28 mouse cellular contexts compared by ENCODE assay signal in the genomic region with DNA sequence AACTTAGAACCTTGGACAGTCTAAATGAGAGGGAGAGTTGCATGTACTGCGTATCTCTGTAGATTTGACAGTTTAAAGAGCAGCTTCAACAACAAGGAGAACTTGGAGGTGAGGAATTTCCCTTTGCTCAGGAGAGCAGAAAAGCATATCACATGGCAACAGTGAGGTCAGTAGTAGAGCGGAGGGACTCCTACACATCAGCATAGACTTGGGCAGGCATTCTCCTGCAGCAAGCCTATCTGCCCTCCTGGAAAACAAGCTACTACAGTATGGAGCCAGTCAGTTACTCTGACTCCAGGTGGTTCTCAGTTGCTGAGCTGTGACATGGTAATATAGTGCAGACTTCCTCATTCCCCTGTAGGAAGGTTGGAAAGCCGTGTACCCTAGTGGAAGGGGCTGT.
DNase-seq lines count a peak whose midpoint lies in the region; ATAC-seq lines count a peak whose summit lies in the region.
"Had no signal": no experiment of that assay in that cellular context is flagged by ENCODE, and none has a peak within 500 bp of the region (broad histone marks: within the 10 kb centered on the region; RNA-seq: fewer than 3 reads in every experiment).

No protein-coding gene starts in this region.

- WGBS in intestine, embryonic 15.5 days, result 55% methylated on average over 3 of the region's 3 CpGs
- WGBS in intestine, embryonic 16.5 days, result 81% methylated on average over 3 of the region's 3 CpGs
- 46% methylated on average over 3 of the region's 3 CpGs for WGBS in kidney, embryonic 16.5 days

- H3K27me3 ChIP-seq in intestine, embryonic 15.5 days (replicated peaks), result no peaks in the 10 kb centered on the region
- H3K27me3 ChIP-seq in intestine, embryonic 16.5 days (replicated peaks; ENCODE audit: control insufficient read depth, insufficient read depth, low read length), result no peaks in the 10 kb centered on the region
- H3K27me3 ChIP-seq in kidney, embryonic 16.5 days (ENCODE audit: insufficient read depth, low read length), result no peaks in the 10 kb centered on the region
- H3K27me3 ChIP-seq: CH12.LX; embryonic facial prominence, embryonic 12.5 days; embryonic facial prominence, embryonic 15.5 days; heart, embryonic 15.5 days; hindbrain, embryonic 13.5 days; Patski had no signal

- H3K36me3 ChIP-seq in intestine, embryonic 15.5 days, result no peaks in the 10 kb centered on the region
- H3K36me3 ChIP-seq in intestine, embryonic 16.5 days (ENCODE audit: control insufficient read depth, insufficient read depth, low read length), result no peaks in the 10 kb centered on the region
- no peaks in the 10 kb centered on the region for H3K36me3 ChIP-seq in kidney, embryonic 16.5 days (ENCODE audit: insufficient read depth, low read length)
- H3K36me3 ChIP-seq: embryonic facial prominence, embryonic 12.5 days; embryonic facial prominence, embryonic 15.5 days; G1E; heart, embryonic 15.5 days had no signal

- peaks cover 4% of the 10 kb centered on the region for H3K4me1 ChIP-seq in intestine, embryonic 15.5 days (replicated peaks)
- H3K4me1 ChIP-seq in intestine, embryonic 16.5 days (ENCODE audit: control insufficient read depth, insufficient read depth, low read length), result no peaks in the 10 kb centered on the region
- peaks cover 6% of the 10 kb centered on the region for H3K4me1 ChIP-seq in kidney, embryonic 16.5 days (ENCODE audit: insufficient read depth, low read length)
- H3K4me1 ChIP-seq: embryonic facial prominence, embryonic 12.5 days; hindbrain, embryonic 10.5 days had no signal

- ATAC-seq in intestine, embryonic 15.5 days, result 0 out of 2 replicates have a peak, but pooled peaks have one; percentile 31
- no peak for ATAC-seq in intestine, embryonic 16.5 days
- peak; percentile 87 for ATAC-seq in kidney, embryonic 16.5 days (ENCODE audit: low FRiP score, low TSS enrichment)
- ATAC-seq in granulocyte monocyte progenitor cell, adult 5-6 weeks (replicated peaks; ENCODE audit: poor library complexity, severe bottlenecking), result peak; percentile 27; the same call in 1 of the 2 replicates
- 0 out of 2 replicates have a peak, but pooled peaks have one; percentile 14 for ATAC-seq in neutrophil, adult 5-6 weeks (ENCODE audit: extremely low read depth, insufficient number of reproducible peaks, low FRiP score, poor library complexity, severe bottlenecking)
- ATAC-seq: forebrain, embryonic 14.5 days; forebrain, postnatal 0 days; hindbrain, embryonic 16.5 days; Patski had no signal

- DNase-seq in kidney, postnatal 25 days, result no peak
- DNase-seq in embryo, embryonic 9.5 days (ENCODE audit: extremely low spot score), result no peak
- DNase-seq: adrenal gland, postnatal 10 days; adrenal gland, postnatal 36 days; B cell, adult 2 months; cerebellum, adult 18-20 months; cerebellum, adult 9-10 months; cerebellum, postnatal 14 days; forebrain, postnatal 0 days; gastrocnemius, postnatal 25 days; heart, postnatal 10 days; heart, postnatal 36 days had no signal

- H3K4me3 ChIP-seq in intestine, embryonic 15.5 days (replicated peaks), result no peak overlapping the region
- H3K4me3 ChIP-seq in intestine, embryonic 16.5 days (ENCODE audit: low read length), result no peak overlapping the region
- H3K4me3 ChIP-seq in kidney, embryonic 16.5 days (ENCODE audit: low read length), result no peak overlapping the region
- H3K4me3 ChIP-seq: embryonic facial prominence, embryonic 12.5 days; embryonic facial prominence, embryonic 15.5 days; heart, embryonic 15.5 days; hindbrain, embryonic 10.5 days; hindbrain, embryonic 13.5 days had no signal

- H3K9me3 ChIP-seq in intestine, embryonic 15.5 days, result no peaks in the 10 kb centered on the region
- no peaks in the 10 kb centered on the region for H3K9me3 ChIP-seq in intestine, embryonic 16.5 days (ENCODE audit: control insufficient read depth, low read length)
- no peaks in the 10 kb centered on the region for H3K9me3 ChIP-seq in kidney, embryonic 16.5 days (ENCODE audit: low read length)
- H3K9me3 ChIP-seq: embryonic facial prominence, embryonic 12.5 days; embryonic facial prominence, embryonic 15.5 days; heart, embryonic 15.5 days; hindbrain, embryonic 10.5 days; hindbrain, embryonic 13.5 days had no signal

- H3K4me2 ChIP-seq in intestine, embryonic 15.5 days (replicated peaks), result no peak overlapping the region
- no peak overlapping the region for H3K4me2 ChIP-seq in intestine, embryonic 16.5 days (ENCODE audit: low read depth, low read length)
- no peak overlapping the region for H3K4me2 ChIP-seq in kidney, embryonic 16.5 days (replicated peaks; ENCODE audit: low read depth, low read length)
- H3K4me2 ChIP-seq: embryonic facial prominence, embryonic 12.5 days; embryonic facial prominence, embryonic 15.5 days; heart, embryonic 11.5 days; heart, embryonic 15.5 days; hindbrain, embryonic 13.5 days had no signal

- no peak overlapping the region for H3K27ac ChIP-seq in intestine, embryonic 15.5 days
- no peak overlapping the region for H3K27ac ChIP-seq in intestine, embryonic 16.5 days (ENCODE audit: low read length)
- no peak overlapping the region for H3K27ac ChIP-seq in kidney, embryonic 16.5 days (ENCODE audit: low read length)
- H3K27ac ChIP-seq: embryonic facial prominence, embryonic 12.5 days; embryonic facial prominence, embryonic 15.5 days; heart, embryonic 15.5 days; hindbrain, embryonic 10.5 days; hindbrain, embryonic 13.5 days had no signal

- no peak overlapping the region for H3K9ac ChIP-seq in intestine, embryonic 15.5 days
- H3K9ac ChIP-seq in intestine, embryonic 16.5 days (ENCODE audit: low read depth, low read length), result no peak overlapping the region
- no peak overlapping the region for H3K9ac ChIP-seq in kidney, embryonic 16.5 days (replicated peaks; ENCODE audit: low read length)
- H3K9ac ChIP-seq: embryonic facial prominence, embryonic 12.5 days; embryonic facial prominence, embryonic 15.5 days; forebrain, postnatal 0 days; heart, embryonic 15.5 days; hindbrain, embryonic 13.5 days had no signal
